Mouse (Mus musculus): ENCODE results near the gene Cyp2u1. TPM values are rescaled to one million over a fixed set of nuclear protein-coding genes. Genes with fewer than 3 reads are reported as not detected.

Cyp2u1 gene
- polyA plus RNA-seq, 1 experiment from 2014 or later, result 8.4 TPM

GRCm38 (mm10) chr3:131296893-131297292 lies 6.1 kb downstream of the Cyp2u1 start:
- Histone ChIP-seq H3K9me3 (replicated peaks; ENCODE audit: control insufficient read depth, low read length) (no peaks in the 10 kb centered on the region), H3K36me3 (ENCODE audit: control insufficient read depth, insufficient read depth, low read length) (no peaks in the 10 kb centered on the region), H3K9ac (ENCODE audit: low read depth, low read length) (no peak overlapping the region), H3K27me3 (ENCODE audit: control insufficient read depth, insufficient read depth, low read length) (no peaks in the 10 kb centered on the region), H3K4me2 (no peak overlapping the region), H3K27ac (ENCODE audit: low read depth, low read length) (no peak overlapping the region), H3K4me3 (ENCODE audit: low read depth, low read length) (no peak overlapping the region), H3K4me1 (ENCODE audit: control insufficient read depth, insufficient read depth, low read length) (peaks cover 9% of the 10 kb centered on the region; the same call in 1 of the 2 replicates)
- WGBS (ENCODE audit: insufficient replicate concordance), result 79% methylated on average over 7 of the region's 7 CpGs
- no peak for ATAC-seq (replicated peaks; ENCODE audit: insufficient number of reproducible peaks, low FRiP score, low TSS enrichment)

GRCm38 (mm10) chr3:131295513-131296200 lies 7.4 kb downstream of the Cyp2u1 start:
- Histone ChIP-seq H3K27ac (ENCODE audit: low read depth, low read length) (no peak overlapping the region), H3K4me2 (no peak overlapping the region)
- 48% methylated on average over 12 of the region's 12 CpGs for WGBS (ENCODE audit: insufficient replicate concordance)

GRCm38 (mm10) chr3:131294503-131294902 lies 8.5 kb downstream of the Cyp2u1 start:
- Histone ChIP-seq H3K4me3 (ENCODE audit: low read depth, low read length) (no peak overlapping the region), H3K27me3 (ENCODE audit: control insufficient read depth, insufficient read depth, low read length) (no peaks in the 10 kb centered on the region), H3K4me2 (no peak overlapping the region), H3K9me3 (replicated peaks; ENCODE audit: control insufficient read depth, low read length) (0 out of 2 replicates have a peak, but pooled peaks cover 3% of the 10 kb centered on the region), H3K27ac (ENCODE audit: low read depth, low read length) (no peak overlapping the region), H3K4me1 (ENCODE audit: control insufficient read depth, insufficient read depth, low read length) (peaks cover 9% of the 10 kb centered on the region; the same call in 1 of the 2 replicates), H3K36me3 (ENCODE audit: control insufficient read depth, insufficient read depth, low read length) (no peaks in the 10 kb centered on the region), H3K9ac (ENCODE audit: low read depth, low read length) (no peak overlapping the region)
- 35% methylated on average over 3 of the region's 3 CpGs for WGBS (ENCODE audit: insufficient replicate concordance)
- no peak for ATAC-seq (replicated peaks; ENCODE audit: insufficient number of reproducible peaks, low FRiP score, low TSS enrichment)

More at GRCm38 (mm10) chr3:131295513-131296200, 7.4 kb downstream of the Cyp2u1 start:
- H3K27me3 ChIP-seq (ENCODE audit: control insufficient read depth, insufficient read depth, low read length), result no peaks in the 10 kb centered on the region
- H3K9ac ChIP-seq (ENCODE audit: low read depth, low read length), result no peak overlapping the region
- 0 out of 2 replicates have a peak, but pooled peaks cover 3% of the 10 kb centered on the region for H3K9me3 ChIP-seq (replicated peaks; ENCODE audit: control insufficient read depth, low read length)
- ATAC-seq (replicated peaks; ENCODE audit: insufficient number of reproducible peaks, low FRiP score, low TSS enrichment), result no peak
- no peak overlapping the region for H3K4me3 ChIP-seq (ENCODE audit: low read depth, low read length)
- peaks cover 9% of the 10 kb centered on the region; the same call in 1 of the 2 replicates for H3K4me1 ChIP-seq (ENCODE audit: control insufficient read depth, insufficient read depth, low read length)
- H3K36me3 ChIP-seq (ENCODE audit: control insufficient read depth, insufficient read depth, low read length), result no peaks in the 10 kb centered on the region

GRCm38 (mm10) chr3:131292959-131293358 lies 10.1 kb downstream of the Cyp2u1 start:
- 64% methylated on average over 3 of the region's 3 CpGs for WGBS (ENCODE audit: insufficient replicate concordance)
- H3K4me2 ChIP-seq, result no peak overlapping the region
- H3K4me1 ChIP-seq (ENCODE audit: control insufficient read depth, insufficient read depth, low read length), result peaks cover 9% of the 10 kb centered on the region; the same call in 1 of the 2 replicates
- H3K36me3 ChIP-seq (ENCODE audit: control insufficient read depth, insufficient read depth, low read length), result no peaks in the 10 kb centered on the region
- no peaks in the 10 kb centered on the region for H3K27me3 ChIP-seq (ENCODE audit: control insufficient read depth, insufficient read depth, low read length)
- no peak overlapping the region for H3K27ac ChIP-seq (ENCODE audit: low read depth, low read length)
- no peak overlapping the region for H3K9ac ChIP-seq (ENCODE audit: low read depth, low read length)
- 0 out of 2 replicates have a peak, but pooled peaks cover 3% of the 10 kb centered on the region for H3K9me3 ChIP-seq (replicated peaks; ENCODE audit: control insufficient read depth, low read length)
- no peak for ATAC-seq (replicated peaks; ENCODE audit: insufficient number of reproducible peaks, low FRiP score, low TSS enrichment)
- H3K4me3 ChIP-seq (ENCODE audit: low read depth, low read length), result no peak overlapping the region

- no peak for ATAC-seq (replicated peaks; ENCODE audit: insufficient number of reproducible peaks, low FRiP score, low TSS enrichment)
- 88% methylated on average over 2 of the region's 2 CpGs for WGBS (ENCODE audit: insufficient replicate concordance)
- no peak overlapping the region for H3K9ac ChIP-seq (ENCODE audit: low read depth, low read length)
- H3K4me1 ChIP-seq (ENCODE audit: control insufficient read depth, insufficient read depth, low read length), result peaks cover 9% of the 10 kb centered on the region; the same call in 1 of the 2 replicates
- H3K27me3 ChIP-seq (ENCODE audit: control insufficient read depth, insufficient read depth, low read length), result no peaks in the 10 kb centered on the region
- H3K4me2 ChIP-seq, result no peak overlapping the region
- no peaks in the 10 kb centered on the region for H3K36me3 ChIP-seq (ENCODE audit: control insufficient read depth, insufficient read depth, low read length)
- 0 out of 2 replicates have a peak, but pooled peaks cover 3% of the 10 kb centered on the region for H3K9me3 ChIP-seq (replicated peaks; ENCODE audit: control insufficient read depth, low read length)
- H3K4me3 ChIP-seq (ENCODE audit: low read depth, low read length), result no peak overlapping the region
- no peak overlapping the region for H3K27ac ChIP-seq (ENCODE audit: low read depth, low read length)
Observed at GRCm38 (mm10) chr3:131292349-131292748, 10.7 kb downstream of the Cyp2u1 start.

GRCm38 (mm10) chr3:131291890-131292289 lies 11.1 kb downstream of the Cyp2u1 start:
- Histone ChIP-seq H3K27me3 (ENCODE audit: control insufficient read depth, insufficient read depth, low read length) (no peaks in the 10 kb centered on the region), H3K9me3 (replicated peaks; ENCODE audit: control insufficient read depth, low read length) (0 out of 2 replicates have a peak, but pooled peaks cover 3% of the 10 kb centered on the region), H3K4me2 (no peak overlapping the region), H3K27ac (ENCODE audit: low read depth, low read length) (no peak overlapping the region), H3K4me1 (ENCODE audit: control insufficient read depth, insufficient read depth, low read length) (peaks cover 9% of the 10 kb centered on the region; the same call in 1 of the 2 replicates), H3K9ac (ENCODE audit: low read depth, low read length) (no peak overlapping the region), H3K36me3 (ENCODE audit: control insufficient read depth, insufficient read depth, low read length) (no peaks in the 10 kb centered on the region), H3K4me3 (ENCODE audit: low read depth, low read length) (no peak overlapping the region)
- 84% methylated on average over 4 of the region's 4 CpGs for WGBS (ENCODE audit: insufficient replicate concordance)
- no peak for ATAC-seq (replicated peaks; ENCODE audit: insufficient number of reproducible peaks, low FRiP score, low TSS enrichment)

GRCm38 (mm10) chr3:131274151-131274550 lies 28.9 kb downstream of the Cyp2u1 start:
- H3K36me3 ChIP-seq (ENCODE audit: control insufficient read depth, insufficient read depth, low read length), result no peaks in the 10 kb centered on the region
- no peaks in the 10 kb centered on the region for H3K27me3 ChIP-seq (ENCODE audit: control insufficient read depth, insufficient read depth, low read length)
- ATAC-seq (replicated peaks; ENCODE audit: insufficient number of reproducible peaks, low FRiP score, low TSS enrichment), result no peak
- H3K9ac ChIP-seq (ENCODE audit: low read depth, low read length), result no peak overlapping the region
- no peak overlapping the region for H3K4me3 ChIP-seq (ENCODE audit: low read depth, low read length)
- WGBS (ENCODE audit: insufficient replicate concordance), result 83% methylated on average over 4 of the region's 4 CpGs
- no peak overlapping the region for H3K27ac ChIP-seq (ENCODE audit: low read depth, low read length)
- H3K4me2 ChIP-seq, result no peak overlapping the region
- no peaks in the 10 kb centered on the region for H3K9me3 ChIP-seq (replicated peaks; ENCODE audit: control insufficient read depth, low read length)
- H3K4me1 ChIP-seq (ENCODE audit: control insufficient read depth, insufficient read depth, low read length), result peaks cover 9% of the 10 kb centered on the region; the same call in 1 of the 2 replicates

GRCm38 (mm10) chr3:131272374-131273100 lies 30.5 kb downstream of the Cyp2u1 start:
- H3K4me1 ChIP-seq (ENCODE audit: control insufficient read depth, insufficient read depth, low read length), result peaks cover 9% of the 10 kb centered on the region; the same call in 1 of the 2 replicates
- 43% methylated on average over 10 of the region's 10 CpGs for WGBS (ENCODE audit: insufficient replicate concordance)

More at GRCm38 (mm10) chr3:131272374-131273100, 30.5 kb downstream of the Cyp2u1 start:
- Histone ChIP-seq H3K4me3 (ENCODE audit: low read depth, low read length) (peak overlapping the region; percentile 80), H3K4me2 (peak overlapping the region; percentile 68), H3K27ac (ENCODE audit: low read depth, low read length) (peak overlapping the region; percentile 85; the same call in 1 of the 2 replicates), H3K27me3 (ENCODE audit: control insufficient read depth, insufficient read depth, low read length) (no peaks in the 10 kb centered on the region), H3K9ac (ENCODE audit: low read depth, low read length) (peak overlapping the region; percentile 86), H3K36me3 (ENCODE audit: control insufficient read depth, insufficient read depth, low read length) (no peaks in the 10 kb centered on the region), H3K9me3 (replicated peaks; ENCODE audit: control insufficient read depth, low read length) (no peaks in the 10 kb centered on the region)
- no peak for ATAC-seq (replicated peaks; ENCODE audit: insufficient number of reproducible peaks, low FRiP score, low TSS enrichment)

All from heart, embryonic 11.5 days (tissue).